Mouse (Mus musculus) liver, embryonic 14.5 days (tissue): ENCODE data around the gene Brf1.

ENCODE experiments used
- CTCF ChIP-seq: IDR thresholded peaks from 2 replicates; pipeline ENCODE4 v1.5.1; 2016; ENCODE audit warnings: antibody characterized with exemption, low read depth, control low read depth
- EP300 ChIP-seq: IDR thresholded peaks from 2 replicates; pipeline ENCODE4 v1.6.1; 2016; ENCODE audit warnings: antibody characterized with exemption, low read depth

- no peak; the same call in 1 of the 2 replicates for TF ChIP-seq CTCF
- TF ChIP-seq EP300, result no peak
Measured at GRCm38 (mm10) chr12:112999569-113000293, 773 bp downstream of the Brf1 start.
